Mouse (Mus musculus): ENCODE measurements around the gene 1700030K09Rik.

The 1700030K09Rik gene

DNA sequence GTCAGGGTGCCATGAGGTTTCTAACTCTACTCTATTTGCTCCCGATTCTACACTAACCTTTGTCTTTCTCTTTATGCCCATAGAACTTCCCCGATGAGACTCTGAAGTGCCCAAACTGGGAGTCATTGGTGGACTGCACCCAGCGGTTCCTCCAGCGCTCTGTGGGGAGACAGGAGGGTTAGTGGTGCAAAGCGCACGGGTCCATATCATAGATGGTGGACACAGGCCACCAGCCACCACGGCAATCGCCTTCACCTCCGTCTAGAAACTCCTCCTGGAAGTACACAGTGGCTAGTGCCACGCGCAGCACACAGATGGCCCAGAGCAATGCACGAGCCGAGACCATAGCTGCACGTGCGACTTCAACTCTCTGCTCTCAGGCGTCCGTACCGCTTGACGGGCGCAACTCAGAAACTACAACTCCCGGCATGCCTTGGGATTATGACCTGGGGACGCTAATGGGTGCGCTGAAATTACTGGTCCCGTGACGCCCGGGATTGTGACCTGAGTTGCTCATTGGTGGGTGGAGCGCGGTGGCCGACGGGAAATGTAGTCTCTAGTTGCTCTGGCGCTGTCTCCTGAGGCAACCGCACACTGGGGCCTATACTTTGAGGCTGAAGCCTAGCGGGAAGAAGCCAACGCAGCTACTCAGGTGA is at the start of gene 1700030K09Rik, which contains the start of gene Calr3:
1700030K09Rik (plus strand) TSS at position 543 of the 656 bp plus-strand sequence.
Calr3 (minus strand) TSS at position 533 of the 656 bp plus-strand sequence.
- DNase-seq = peak; percentile 99

DNA sequence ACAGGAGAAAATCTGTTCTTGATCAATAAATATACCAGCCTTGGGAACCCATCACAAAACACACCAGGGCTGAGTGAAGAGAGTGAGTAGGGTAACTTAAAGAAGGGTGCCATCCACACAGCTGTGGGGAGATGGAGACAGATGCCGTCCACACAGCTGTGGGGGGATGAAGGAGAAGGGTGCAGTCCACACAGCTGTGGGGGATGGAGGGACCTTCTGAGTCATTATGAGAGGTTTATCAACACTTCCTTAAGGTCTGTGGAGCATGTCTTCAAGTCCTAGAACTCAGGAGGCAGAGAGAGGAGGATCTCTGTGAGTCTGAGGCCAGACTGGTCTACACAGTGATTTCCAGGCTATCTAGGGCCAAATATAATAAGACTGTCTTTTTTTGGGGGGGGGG is 42.3 kb upstream of the 1700030K09Rik start:
- no peak for DNase-seq

DNA sequence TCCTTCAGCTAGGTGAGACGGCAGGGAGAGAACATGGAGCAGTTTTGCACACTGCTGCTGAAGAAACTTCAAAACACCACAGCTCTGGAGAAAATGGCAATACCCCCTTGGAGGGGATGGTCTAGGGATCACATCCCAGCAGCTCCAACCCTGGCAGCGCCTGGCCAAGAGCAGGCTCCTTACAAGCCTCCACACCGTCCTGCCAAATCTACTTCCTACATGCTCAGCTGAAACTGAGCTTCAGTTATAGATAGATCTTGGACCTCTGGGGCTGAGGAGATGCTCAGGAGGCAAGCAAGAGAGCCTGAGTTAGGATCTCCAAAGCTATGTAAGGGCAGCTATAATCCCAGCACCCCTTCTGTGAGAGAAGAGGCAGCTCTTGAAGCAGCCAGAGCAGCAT is 40.7 kb upstream of the 1700030K09Rik start:
- no peak for DNase-seq

DNA sequence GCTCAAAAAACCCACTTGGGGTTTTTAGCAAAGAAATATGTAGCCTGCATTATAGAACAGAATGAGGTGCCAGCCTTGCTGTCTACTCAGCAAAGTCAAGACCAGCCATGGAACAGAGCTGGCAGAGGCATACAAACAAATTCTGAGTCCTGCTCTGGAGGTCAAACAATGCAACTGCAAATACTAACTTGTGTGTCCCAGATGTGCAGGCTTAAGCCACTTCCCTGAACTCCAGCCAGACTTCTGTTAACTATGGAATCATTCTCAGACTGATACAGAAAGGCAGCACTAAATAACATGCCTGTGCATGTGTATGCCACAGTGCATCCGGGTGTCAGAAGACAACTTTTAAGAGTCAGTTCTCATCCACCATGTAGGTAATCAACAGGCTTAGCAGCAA is 35.8 kb upstream of the 1700030K09Rik start:
- DNase-seq = no peak

DNA sequence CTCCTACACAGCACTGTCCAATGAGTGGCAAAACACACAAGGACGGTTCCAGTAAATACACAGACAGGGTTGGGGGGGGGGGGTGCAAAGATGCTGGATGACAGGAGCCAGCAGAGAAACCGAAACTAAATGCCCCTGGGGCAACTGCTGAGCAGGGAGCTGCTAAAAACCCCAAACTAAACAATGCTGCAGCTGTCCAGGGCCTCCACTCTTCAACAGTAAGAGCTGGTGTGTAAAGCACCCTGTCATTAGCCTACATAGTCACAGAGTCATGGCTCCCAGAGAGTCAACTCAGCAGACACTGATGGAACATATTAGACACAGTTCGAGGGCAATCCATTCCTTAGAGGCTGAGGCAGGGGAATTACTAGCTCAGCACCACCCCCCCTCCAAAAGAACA is 34.2 kb upstream of the 1700030K09Rik start:
- peak; percentile 14 for DNase-seq

DNA sequence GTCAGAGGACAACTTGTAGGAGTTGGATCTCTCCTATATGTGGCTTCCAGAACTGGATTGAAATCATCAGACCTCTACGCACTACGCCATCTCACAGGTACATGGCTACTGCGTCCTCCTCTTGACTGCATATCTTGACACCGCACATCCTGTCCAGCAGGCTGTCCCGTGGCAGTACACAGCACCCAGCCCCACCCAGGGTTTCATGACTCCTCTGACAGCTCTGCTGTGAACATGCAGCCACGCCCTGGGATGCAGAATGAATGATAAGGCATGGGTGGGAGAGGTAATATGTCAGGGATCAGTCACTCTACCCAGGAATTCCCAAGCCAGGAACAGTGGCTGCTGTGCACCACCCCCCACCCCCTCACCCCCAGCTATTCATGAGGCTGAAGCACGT is 29.8 kb upstream of the 1700030K09Rik start:
- DNase-seq = no peak

DNA sequence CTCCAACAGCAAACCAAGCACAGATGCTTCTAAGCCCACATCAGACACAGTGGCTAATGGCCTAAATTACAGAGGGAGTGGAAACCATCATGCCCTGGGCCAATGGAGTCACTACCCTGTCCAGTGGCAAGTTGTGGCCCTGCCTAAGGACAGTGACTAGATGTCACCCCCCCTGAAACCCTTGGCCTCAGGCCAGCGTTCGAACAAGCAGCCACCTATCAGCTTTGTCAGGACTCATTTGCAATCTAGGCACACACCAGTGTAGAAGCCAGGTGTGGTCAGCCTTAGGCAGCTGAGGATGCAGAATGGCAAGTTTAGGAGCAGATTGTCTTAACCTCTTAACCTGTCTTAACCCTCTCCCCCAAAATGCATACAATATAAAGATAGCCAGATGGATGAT is 28.4 kb upstream of the 1700030K09Rik start:
- no peak for DNase-seq

DNA sequence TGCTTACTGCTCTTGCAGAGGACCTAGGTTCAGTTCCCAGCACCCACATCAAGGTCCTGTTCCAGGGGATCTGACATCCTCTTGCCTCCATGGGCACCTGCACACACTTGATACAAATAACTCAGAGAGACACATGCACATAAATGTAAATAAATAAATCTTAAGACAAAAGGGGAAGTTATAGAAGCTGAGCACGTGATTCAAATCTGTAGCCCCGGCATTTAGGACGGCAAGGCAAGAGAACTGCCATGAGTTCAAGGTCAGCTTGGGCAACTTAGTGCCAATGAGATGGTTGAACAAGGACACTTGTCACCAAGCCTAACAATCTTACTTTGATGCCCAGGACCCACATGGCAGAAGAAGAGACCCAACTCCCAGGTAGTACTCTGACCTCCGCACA is 25.6 kb upstream of the 1700030K09Rik start:
- DNase-seq = no peak

DNA sequence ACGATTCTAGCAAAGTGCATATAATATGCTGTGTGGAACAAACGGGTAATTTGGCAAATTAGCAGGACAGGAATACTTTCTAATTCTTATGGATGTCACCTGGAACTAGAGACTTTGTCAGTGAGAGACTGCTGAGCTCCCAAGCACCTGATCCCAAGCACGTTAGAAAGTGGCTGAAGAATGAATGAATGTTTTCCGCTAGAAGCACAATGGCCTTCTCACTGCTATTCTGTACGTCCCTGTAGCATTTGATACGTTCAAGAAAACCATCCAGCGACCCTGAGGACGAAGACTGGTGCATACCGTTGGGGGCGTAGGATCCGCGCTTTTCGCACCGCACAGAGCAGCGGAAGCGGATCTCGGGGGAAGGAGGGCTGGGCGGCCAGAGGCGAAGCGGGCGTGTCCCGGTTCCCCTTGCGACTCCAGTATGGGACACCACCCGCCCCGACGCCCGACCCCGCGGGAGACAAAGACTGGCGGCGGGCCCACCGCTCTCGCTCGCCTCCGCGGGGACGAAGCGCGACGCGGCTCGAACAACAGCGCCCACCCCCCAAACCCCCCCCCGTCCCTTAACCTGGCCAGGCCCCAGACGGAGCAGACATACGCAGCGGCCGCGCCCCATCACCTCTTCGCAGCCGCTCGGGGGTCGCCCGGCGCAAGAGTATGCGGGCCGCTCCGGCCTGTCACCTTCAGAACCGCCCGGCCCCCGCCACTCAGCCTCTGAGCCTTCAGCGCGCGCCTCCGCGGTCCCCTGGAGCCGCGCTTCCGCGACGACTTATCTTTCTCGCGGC is 22.9 kb upstream of the 1700030K09Rik start:
- peak; percentile 48 for DNase-seq

DNA sequence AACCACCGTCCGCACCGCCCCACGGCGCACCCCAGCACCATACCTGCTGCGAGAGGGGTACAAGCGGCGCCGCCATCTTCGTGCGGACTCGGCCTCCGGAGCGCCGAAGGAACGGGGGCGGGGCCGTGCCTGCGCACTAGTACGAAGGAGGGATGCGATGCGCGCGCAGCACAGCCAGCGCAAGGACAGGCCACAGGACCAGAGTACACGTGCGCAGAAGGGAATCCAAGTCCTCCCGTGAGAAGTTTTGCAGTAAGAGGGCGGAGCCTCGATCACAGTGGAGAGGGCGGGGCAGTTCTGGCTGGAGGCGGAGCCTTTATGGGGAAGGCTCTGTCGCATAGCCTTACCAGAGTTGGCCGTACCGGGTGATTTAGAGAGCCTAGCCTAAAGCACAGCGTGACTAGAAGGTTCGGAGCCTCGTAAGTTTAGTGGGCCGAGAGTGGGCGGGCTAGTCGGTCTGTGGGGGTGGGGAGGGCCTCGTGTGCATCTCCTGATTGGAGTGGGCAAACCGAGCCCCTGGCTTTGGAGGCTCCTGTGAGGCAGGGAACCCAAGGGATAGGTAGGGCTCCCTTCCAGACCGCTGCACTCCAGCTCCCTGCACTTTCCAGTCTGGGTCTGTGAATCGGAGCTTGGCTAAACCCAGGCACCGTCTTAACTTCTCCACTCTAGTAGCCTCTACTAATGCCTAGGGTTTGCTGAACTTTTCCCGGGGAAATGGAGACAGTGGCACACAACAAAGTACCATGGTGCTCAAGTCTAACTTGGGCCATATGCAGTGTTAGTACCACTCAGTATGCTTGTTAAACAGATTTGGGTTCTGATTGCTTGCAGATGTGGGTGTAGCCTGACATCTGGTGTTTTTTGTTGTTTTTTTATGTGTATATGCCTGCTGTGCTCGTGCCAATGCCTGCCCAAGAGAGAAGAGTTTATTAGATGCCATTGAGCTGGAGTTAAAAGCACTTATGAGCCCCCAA is 22.0 kb upstream of the 1700030K09Rik start, which contains the start of gene Eps15l1:
Eps15l1 (minus strand) TSS at position 99 of the 974 bp plus-strand sequence.
- peak; percentile 99 for DNase-seq

DNA sequence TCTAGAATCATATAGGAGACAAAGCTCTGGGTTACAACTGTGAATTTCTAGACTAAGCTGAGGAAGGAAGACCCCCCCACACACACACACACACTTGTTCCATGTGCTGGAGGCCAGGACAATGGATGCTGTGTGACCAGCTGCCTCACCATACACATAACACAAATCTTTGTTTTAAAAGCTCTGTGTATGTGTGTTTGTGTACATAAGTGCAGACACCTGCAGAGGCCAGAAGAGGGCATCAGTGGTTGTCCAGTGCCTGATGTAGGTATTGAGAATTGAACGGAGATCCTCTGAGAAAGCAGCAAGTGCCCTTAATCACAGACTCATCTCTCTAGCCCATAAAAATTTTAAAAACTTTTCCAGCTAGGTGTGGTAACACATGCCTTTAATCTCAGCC is 20.8 kb upstream of the 1700030K09Rik start:
- DNase-seq = peak; percentile 34

DNA sequence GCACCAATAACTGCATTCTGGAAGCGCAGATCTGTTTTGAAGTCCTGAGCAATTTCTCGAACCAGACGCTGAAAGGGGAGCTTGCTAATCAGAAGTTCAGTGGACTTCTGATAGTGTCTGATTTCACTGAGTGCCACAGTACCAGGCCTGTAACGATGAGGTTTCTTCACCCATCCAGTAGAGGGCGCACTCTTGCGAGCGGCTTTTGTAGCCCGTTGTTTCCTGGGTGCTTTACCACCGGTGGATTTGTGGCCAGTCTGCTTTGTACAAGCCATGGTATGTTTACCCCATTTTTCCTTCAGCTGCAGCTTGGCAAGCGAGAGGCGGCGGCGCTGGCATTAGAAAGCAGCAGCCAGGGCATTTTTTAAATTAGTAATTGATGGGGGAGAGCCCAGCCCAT is 14.0 kb upstream of the 1700030K09Rik start:
- DNase-seq = peak; percentile 20

DNA sequence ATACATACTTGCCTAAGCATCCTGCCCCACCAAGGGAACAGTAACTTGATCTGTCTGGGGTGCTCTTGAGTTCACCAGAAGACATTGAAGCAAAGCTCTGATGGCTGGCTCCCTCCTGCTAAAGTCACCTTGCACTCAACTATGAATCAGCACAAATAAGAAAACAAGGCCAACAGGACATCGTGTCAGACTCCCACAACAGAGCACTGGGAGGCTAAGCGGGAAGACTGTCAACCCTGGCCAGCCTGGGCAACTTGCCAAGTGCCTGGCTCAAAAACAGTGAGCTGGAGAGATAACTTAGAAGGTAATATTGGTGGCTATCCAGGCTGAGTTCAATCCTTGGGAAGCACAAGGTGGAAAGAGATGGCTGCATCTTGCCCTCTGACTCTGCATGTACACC is 8.7 kb upstream of the 1700030K09Rik start:
- DNase-seq = peak; percentile 34

DNA sequence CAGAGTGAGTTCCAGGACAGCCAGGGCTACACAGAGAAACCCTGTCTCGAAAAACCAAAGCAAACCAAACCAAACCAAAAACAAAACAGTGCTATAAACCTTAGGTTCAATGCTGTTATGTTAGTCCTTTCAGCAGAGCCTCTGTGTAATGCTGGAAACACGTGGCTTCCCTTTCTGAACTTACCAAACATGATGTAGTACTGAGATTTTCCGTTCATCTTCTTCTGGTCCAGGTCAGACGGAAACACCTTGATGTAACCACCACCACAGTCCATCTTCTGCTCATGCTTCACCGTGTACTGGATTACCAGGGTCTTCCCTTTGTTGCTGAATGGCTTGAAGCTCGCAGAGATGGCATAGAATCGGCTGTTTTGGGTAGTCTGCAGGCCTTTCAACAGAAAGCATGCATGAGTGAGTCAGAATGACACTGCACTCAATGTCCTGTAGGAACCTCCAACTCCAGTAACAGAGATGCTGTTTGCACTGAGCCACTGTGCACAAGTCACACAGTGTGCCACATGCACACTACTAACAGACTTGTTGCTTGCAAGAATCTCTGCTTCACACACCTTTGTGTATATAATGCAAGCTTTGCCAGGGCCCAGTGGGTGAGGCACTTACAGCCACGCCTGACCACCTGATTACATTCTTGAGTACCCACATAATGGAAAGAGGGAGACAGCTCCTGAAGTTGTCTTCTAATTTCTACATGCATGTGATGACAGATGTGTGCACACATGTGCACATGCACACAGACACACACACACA is 5.2 kb upstream of the 1700030K09Rik start:
- no peak for DNase-seq

DNA sequence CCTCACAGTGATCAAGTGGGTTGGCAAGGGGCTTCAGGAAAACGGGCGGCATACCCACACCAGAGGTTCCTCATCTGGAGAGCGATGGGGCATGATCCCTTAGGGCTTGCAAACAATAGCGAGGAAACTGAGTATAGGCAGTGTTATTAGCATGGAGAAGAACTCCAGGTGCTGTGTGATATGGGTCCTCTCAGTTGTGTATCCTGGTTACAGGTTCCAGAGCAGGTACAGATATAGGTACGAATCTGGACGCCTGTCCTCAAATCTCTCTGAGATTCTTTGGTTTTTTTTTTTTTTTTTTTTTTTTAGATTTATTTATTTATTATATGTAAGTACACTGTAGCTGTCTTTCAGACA is 292 bp downstream of the 1700030K09Rik start:
- DNase-seq = no peak

DNA sequence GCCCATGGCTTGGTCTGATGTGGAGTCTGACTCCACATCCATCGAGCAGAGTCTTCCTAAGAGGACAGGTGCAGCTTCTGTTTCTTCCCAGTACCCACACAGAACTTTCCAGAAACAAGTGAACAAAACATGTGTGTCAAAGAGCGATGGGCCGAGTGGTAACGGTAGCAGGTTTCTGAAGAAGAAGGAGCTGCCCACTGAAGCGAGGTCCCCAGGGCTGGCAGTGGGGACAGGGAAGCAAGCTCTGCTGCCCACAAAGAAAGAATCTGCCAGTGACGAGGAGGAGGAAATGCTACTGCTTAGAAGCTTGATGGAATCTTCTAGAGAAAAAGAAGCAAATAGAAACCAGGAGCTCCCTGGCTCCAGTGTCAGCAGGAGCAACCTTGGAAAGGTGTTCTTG is 1.4 kb downstream of the 1700030K09Rik start:
- no peak for DNase-seq

DNA sequence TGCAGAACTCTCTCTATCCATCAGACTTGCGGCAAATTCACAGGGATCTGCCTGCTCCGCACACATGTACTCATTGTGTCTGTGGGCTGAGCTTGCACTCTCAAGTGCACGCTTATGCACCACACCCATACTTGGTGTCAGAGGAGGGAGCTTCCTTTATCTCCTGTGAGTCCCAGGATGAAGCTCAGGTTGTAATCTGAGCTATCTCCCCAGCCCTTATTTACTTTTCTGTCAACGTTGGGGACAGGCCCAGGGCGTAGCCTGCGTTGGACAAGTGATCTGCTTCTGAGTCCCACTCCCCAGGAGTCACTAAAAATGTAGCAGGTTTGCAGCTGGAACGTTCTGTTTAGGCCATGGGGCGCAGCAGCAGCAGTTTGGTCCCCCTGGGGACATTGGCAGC is 7.8 kb downstream of the 1700030K09Rik start:
- DNase-seq = no peak

DNA sequence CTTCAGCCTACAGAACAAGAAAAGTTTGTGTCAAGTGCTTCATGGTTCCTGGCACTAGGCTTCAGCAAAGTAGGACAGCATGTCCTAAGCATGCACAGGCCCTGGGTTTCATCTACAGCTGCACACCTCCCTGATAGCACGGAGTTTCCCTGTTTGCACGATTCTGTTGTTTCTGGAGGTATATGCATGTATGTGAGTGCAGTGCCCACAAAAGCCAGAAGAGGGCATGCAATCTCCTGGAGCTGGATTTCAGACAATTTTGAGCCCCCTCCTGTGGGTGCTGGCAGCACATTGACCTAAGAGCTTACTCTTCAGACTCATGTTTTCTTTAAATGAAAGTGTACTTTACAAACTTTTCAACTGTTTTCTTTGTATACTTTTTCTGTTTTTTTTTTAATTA is 10.2 kb downstream of the 1700030K09Rik start:
- DNase-seq = no peak

DNA sequence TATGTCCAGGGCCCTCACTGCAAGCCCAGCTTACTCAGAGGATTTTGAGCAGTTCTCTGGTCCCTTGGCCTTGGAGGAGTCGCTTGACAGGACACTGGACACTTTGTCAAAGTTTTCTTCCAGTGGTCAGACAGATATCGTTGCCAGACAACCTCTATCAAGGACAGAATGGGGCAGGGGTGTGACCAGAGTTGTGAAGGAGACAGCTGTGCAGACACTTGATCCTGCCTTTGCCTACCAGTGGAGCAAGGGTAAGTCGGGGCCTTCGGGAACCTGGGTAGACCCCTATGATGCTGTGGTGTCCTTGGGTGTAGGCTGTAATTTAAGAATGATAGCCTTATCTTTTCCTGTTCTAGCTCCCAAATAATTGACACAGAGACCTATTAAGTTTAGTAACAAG is 11.6 kb downstream of the 1700030K09Rik start:
- DNase-seq = no peak

DNA sequence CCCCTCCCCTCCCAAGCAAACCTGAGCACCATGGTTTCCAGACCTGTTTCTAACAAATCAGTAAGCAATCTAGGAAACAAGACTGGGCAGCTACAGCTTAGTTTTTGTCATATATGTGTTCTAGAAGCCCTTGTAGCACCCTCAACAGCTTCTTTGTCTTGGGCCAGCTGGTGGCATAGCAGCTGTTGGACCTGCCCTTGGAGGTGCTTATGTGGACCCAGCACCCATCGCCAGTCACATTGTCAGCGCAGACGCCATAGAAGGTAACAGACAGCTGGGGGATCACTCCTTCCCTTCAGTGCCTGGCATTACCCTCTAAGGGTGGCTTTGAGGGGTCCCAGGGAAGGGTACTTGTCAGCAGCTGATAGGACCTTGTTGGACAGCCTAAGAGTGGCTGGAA is 14.1 kb downstream of the 1700030K09Rik start:
- DNase-seq = no peak

DNA sequence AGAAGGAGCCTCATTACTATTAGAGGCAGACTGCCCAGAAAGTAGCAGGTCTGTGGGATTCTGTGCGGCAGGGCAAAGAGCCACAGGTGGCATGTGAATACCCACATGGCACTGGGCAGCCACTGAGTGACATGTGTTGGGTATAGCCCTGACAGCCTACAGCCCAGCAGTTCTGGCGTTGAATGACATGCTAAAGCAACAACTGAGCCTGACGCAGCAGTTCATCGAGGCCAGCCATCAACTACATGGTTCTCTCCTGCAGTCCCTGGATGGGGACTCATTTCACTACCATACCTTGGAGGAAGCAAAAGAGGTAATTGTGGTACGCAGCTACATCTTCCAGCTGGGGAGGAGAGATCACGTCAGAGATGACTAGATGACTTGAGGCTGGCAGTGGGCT is 14.8 kb downstream of the 1700030K09Rik start:
- DNase-seq = no peak

DNA sequence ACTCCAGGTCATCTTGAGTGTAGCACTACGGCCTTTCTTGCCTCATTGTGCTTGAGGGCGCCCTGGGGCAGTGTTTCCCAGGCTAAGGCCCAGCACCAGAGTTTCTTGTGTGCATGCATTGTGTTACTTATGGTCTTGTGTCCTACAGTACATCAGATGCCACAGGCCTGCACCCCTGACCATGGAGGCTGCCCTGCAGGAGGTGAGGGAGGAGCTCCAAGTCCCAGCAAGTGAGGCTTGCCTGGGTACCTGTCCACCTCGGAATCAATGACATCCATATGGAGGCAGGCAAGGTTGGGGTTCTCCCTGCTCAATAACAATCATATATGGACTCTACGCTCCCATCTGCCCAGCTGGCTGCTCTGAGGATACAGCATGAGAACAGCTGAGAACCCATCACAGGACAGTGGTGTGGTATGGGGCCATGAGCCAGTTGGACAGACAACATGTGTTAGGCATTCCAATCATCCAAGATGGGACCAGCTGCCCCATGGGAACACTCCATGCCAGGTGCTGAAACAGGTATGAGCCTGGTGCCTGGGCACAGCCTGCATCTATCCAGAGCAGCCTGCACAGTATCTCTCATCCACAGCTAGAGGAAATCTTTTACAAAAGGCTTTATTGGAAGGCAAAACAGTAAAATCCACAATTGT is 16.3 kb downstream of the 1700030K09Rik start:
- DNase-seq = no peak

All from retina, postnatal 1 day (tissue).